9 mouse cellular contexts compared by ENCODE assay signal in genomic region chr2:90624920-90625319, GRCm38 (mm10). TPM values are rescaled to one million over a fixed set of nuclear protein-coding genes. Genes with fewer than 3 reads are reported as not detected.
A peak's percentile ranks its signal among the peaks of the same experiment; 100 is the strongest.
DNase-seq lines count a peak whose midpoint lies in the region; ATAC-seq and TF ChIP-seq lines count a peak whose summit lies in the region.
"Had no signal": no experiment of that assay in that cellular context is flagged by ENCODE, and none has a peak within 500 bp of the region (broad histone marks: within the 10 kb centered on the region; RNA-seq: fewer than 3 reads in every experiment).

No protein-coding gene starts in this region.

- no peaks in the 10 kb centered on the region for H3K9me3 ChIP-seq in hindbrain, embryonic 10.5 days
- no peaks in the 10 kb centered on the region for H3K9me3 ChIP-seq in hindbrain, embryonic 12.5 days (replicated peaks)
- no peaks in the 10 kb centered on the region for H3K9me3 ChIP-seq in intestine, embryonic 14.5 days (ENCODE audit: control insufficient read depth, low read length)
- H3K9me3 ChIP-seq: neural tube, embryonic 12.5 days had no signal

- no peak overlapping the region for H3K9ac ChIP-seq in hindbrain, embryonic 12.5 days
- H3K9ac ChIP-seq in intestine, embryonic 14.5 days (ENCODE audit: low read length): no peak overlapping the region
- H3K9ac ChIP-seq: neural tube, embryonic 12.5 days had no signal

- H3K27me3 ChIP-seq in hindbrain, embryonic 10.5 days (ENCODE audit: insufficient read depth, poor library complexity, severe bottlenecking): no peaks in the 10 kb centered on the region
- no peaks in the 10 kb centered on the region for H3K27me3 ChIP-seq in hindbrain, embryonic 12.5 days
- H3K27me3 ChIP-seq in intestine, embryonic 14.5 days (replicated peaks; ENCODE audit: control insufficient read depth, insufficient read depth, low read length): no peaks in the 10 kb centered on the region
- H3K27me3 ChIP-seq: neural tube, embryonic 12.5 days had no signal

- H3K4me1 ChIP-seq in hindbrain, embryonic 10.5 days (replicated peaks): no peaks in the 10 kb centered on the region
- no peaks in the 10 kb centered on the region for H3K4me1 ChIP-seq in hindbrain, embryonic 12.5 days
- H3K4me1 ChIP-seq in intestine, embryonic 14.5 days (replicated peaks; ENCODE audit: control insufficient read depth, insufficient read depth, low read length): no peaks in the 10 kb centered on the region
- H3K4me1 ChIP-seq: neural tube, embryonic 12.5 days had no signal

- no peaks in the 10 kb centered on the region for H3K36me3 ChIP-seq in hindbrain, embryonic 10.5 days
- no peaks in the 10 kb centered on the region for H3K36me3 ChIP-seq in hindbrain, embryonic 12.5 days
- H3K36me3 ChIP-seq in intestine, embryonic 14.5 days (ENCODE audit: control insufficient read depth, insufficient read depth, low read length): no peaks in the 10 kb centered on the region
- H3K36me3 ChIP-seq: neural tube, embryonic 12.5 days had no signal

- H3K27ac ChIP-seq in hindbrain, embryonic 10.5 days: no peak overlapping the region
- H3K27ac ChIP-seq in hindbrain, embryonic 12.5 days: no peak overlapping the region
- no peak overlapping the region for H3K27ac ChIP-seq in intestine, embryonic 14.5 days (ENCODE audit: low read depth)
- no peak overlapping the region for H3K27ac ChIP-seq in left cerebral cortex, adult 2 months
- H3K27ac ChIP-seq: neural tube, embryonic 12.5 days had no signal

- TF ChIP-seq CTCF in left cerebral cortex, adult 2 months (IDR thresholded peaks at IDR 0.05): peak; percentile 71

- intact Hi-C loops in left cerebral cortex, adult 2 months (cut with DNase I): loop anchor here (1.0 kb wide), 1 partner anchor 151 kb away; no protein-coding TSS in a partner anchor

- no peak for ATAC-seq in hindbrain, embryonic 12.5 days (ENCODE audit: low FRiP score)
- no peak for ATAC-seq in intestine, embryonic 14.5 days (replicated peaks; ENCODE audit: low FRiP score, low TSS enrichment, low read depth)
- ATAC-seq in megakaryocyte-erythroid progenitor cell, adult 5-6 weeks (replicated peaks; ENCODE audit: low FRiP score, low TSS enrichment, poor library complexity, severe bottlenecking): peak; percentile 79

- no peak overlapping the region for H3K4me2 ChIP-seq in hindbrain, embryonic 12.5 days (replicated peaks)
- H3K4me2 ChIP-seq in intestine, embryonic 14.5 days (ENCODE audit: low read length): no peak overlapping the region
- H3K4me2 ChIP-seq: neural tube, embryonic 12.5 days had no signal

- peak; percentile 55 for DNase-seq in hindbrain, embryonic 10.5 days (ENCODE audit: low spot score)
- peak; percentile 88 for DNase-seq in cerebellum, adult 9-10 months
- peak; percentile 50 to 79 for DNase-seq in frontal cortex, postnatal 36 days (ENCODE audit: low spot score in 2 of 2)
- peak; percentile 63 for DNase-seq in intestine, embryonic 14.5 days (ENCODE audit: low spot score)
- DNase-seq in left cerebral cortex, adult 2 months (ENCODE audit: extremely low spot score in 1 of 2, low spot score in 2 of 2): peak; percentile 49 to 63
- DNase-seq in skeletal muscle tissue, adult 2 months (ENCODE audit: low read depth, low spot score): peak; percentile 63

- H3K4me3 ChIP-seq in hindbrain, embryonic 10.5 days: no peak overlapping the region
- no peak overlapping the region for H3K4me3 ChIP-seq in hindbrain, embryonic 12.5 days
- H3K4me3 ChIP-seq in intestine, embryonic 14.5 days (ENCODE audit: low read depth, low read length): no peak overlapping the region
- H3K4me3 ChIP-seq in left cerebral cortex, adult 2 months: no peak overlapping the region
- H3K4me3 ChIP-seq: neural tube, embryonic 12.5 days had no signal

- WGBS in hindbrain, embryonic 10.5 days: 22% methylated on average over 6 of the region's 6 CpGs
- 20% methylated on average over 6 of the region's 6 CpGs for WGBS in hindbrain, embryonic 12.5 days
- 12% methylated on average over 6 of the region's 6 CpGs for WGBS in intestine, embryonic 14.5 days

RNA-seq across cellular contexts. Expression of gene Ptprj, which starts 44.5 kb away (rescaled TPM):
- polyA plus RNA-seq in hindbrain, embryonic 10.5 days (2016; fragmentation: Nextera tagmentation; extraction: Ambion mirVana): 1.5 and 1.6 TPM in 2 replicates
- 3.5 TPM in 2 replicates for polyA plus RNA-seq in hindbrain, embryonic 12.5 days (2016; fragmentation: Nextera tagmentation; extraction: Ambion mirVana)
- polyA plus RNA-seq in intestine, embryonic 14.5 days (2014; fragmentation: Nextera tagmentation; extraction: Ambion mirVana): 8.3 and 8.5 TPM in 2 replicates
- total RNA-seq in left cerebral cortex, adult 2 months (2021): 100 to 1,000 TPM; 114 to 117 TPM
- 11.4 and 14.3 TPM in 2 replicates for total RNA-seq in megakaryocyte-erythroid progenitor cell, adult 5-6 weeks (2014; fragmentation: Nextera tagmentation)
- 17.5 and 18.7 TPM in 2 replicates for total RNA-seq in megakaryocyte-erythroid progenitor cell, adult 5-6 weeks (2017)

RNA-seq across cellular contexts. Expression of gene Nup160, which starts 52.1 kb away (rescaled TPM):
- polyA plus RNA-seq in hindbrain, embryonic 10.5 days (2016; fragmentation: Nextera tagmentation; extraction: Ambion mirVana): 51.0 and 60.0 TPM in 2 replicates
- 40.5 and 43.0 TPM in 2 replicates for polyA plus RNA-seq in hindbrain, embryonic 12.5 days (2016; fragmentation: Nextera tagmentation; extraction: Ambion mirVana)
- 53.6 and 62.5 TPM in 2 replicates for polyA plus RNA-seq in intestine, embryonic 14.5 days (2014; fragmentation: Nextera tagmentation; extraction: Ambion mirVana)
- total RNA-seq in left cerebral cortex, adult 2 months (2021): 10 to 100 TPM; 15.2 to 25.4 TPM
- 80.6 and 105 TPM in 2 replicates for total RNA-seq in megakaryocyte-erythroid progenitor cell, adult 5-6 weeks (2014; fragmentation: Nextera tagmentation)
- total RNA-seq in megakaryocyte-erythroid progenitor cell, adult 5-6 weeks (2017): 50.0 and 57.4 TPM in 2 replicates
